Mouse (Mus musculus): ENCODE results near the gene Tap2. TPM values are rescaled to one million over a fixed set of nuclear protein-coding genes. Genes with fewer than 3 reads are reported as not detected.

Tap2 gene
- polyA plus RNA-seq, 1 experiment, result 10.0 TPM

- H3K4me1 ChIP-seq (ENCODE audit: control insufficient read depth, insufficient read depth, low read length), result peaks cover 4% of the 10 kb centered on the region; the same call in 1 of the 2 replicates
- peak; percentile 15 to 22 for DNase-seq
- TF ChIP-seq CTCF (IDR thresholded peaks at IDR 0.05; ENCODE audit: borderline replicate concordance, insufficient read depth, low read depth, low read length), result no peak
- no peak for TF ChIP-seq POLR2A (IDR thresholded peaks at IDR 0.05; ENCODE audit: borderline replicate concordance, insufficient read depth, low read length)
- H3K27me3 ChIP-seq (ENCODE audit: control insufficient read depth, insufficient read depth, low read length), result peaks cover 4% of the 10 kb centered on the region; the same call in 1 of the 2 replicates
- H3K4me3 ChIP-seq (replicated peaks; ENCODE audit: insufficient read depth, low read depth, low read length), result no peak overlapping the region
- H3K27ac ChIP-seq (ENCODE audit: insufficient read depth, low read length), result no peak overlapping the region
- WGBS, result 24% methylated on average over 4 of the region's 4 CpGs
Measured at GRCm38 (mm10) chr17:34261502-34261901, 58.2 kb downstream of the Tap2 start.

GRCm38 (mm10) chr17:34263068-34263467 is 59.7 kb downstream of the Tap2 start:
- H3K27ac ChIP-seq (ENCODE audit: insufficient read depth, low read length), result no peak overlapping the region
- peak; percentile 42 to 48 for DNase-seq
- TF ChIP-seq POLR2A (IDR thresholded peaks at IDR 0.05; ENCODE audit: borderline replicate concordance, insufficient read depth, low read length) (no peak), CTCF (IDR thresholded peaks at IDR 0.05; ENCODE audit: borderline replicate concordance, insufficient read depth, low read depth, low read length) (no peak)
- H3K4me3 ChIP-seq (replicated peaks; ENCODE audit: insufficient read depth, low read depth, low read length), result peak overlapping the region; percentile 40
- WGBS, result 2% methylated on average over 8 of the region's 8 CpGs
- peaks cover 4% of the 10 kb centered on the region; the same call in 1 of the 2 replicates for H3K4me1 ChIP-seq (ENCODE audit: control insufficient read depth, insufficient read depth, low read length)
- peaks cover 4% of the 10 kb centered on the region; the same call in 1 of the 2 replicates for H3K27me3 ChIP-seq (ENCODE audit: control insufficient read depth, insufficient read depth, low read length)

- DNase-seq, result no peak
- H3K4me1 ChIP-seq (ENCODE audit: control insufficient read depth, insufficient read depth, low read length), result peaks cover 4% of the 10 kb centered on the region; the same call in 1 of the 2 replicates
- 13% methylated on average over 14 of the region's 14 CpGs for WGBS
- TF ChIP-seq CTCF (IDR thresholded peaks at IDR 0.05; ENCODE audit: borderline replicate concordance, insufficient read depth, low read depth, low read length) (no peak), POLR2A (IDR thresholded peaks at IDR 0.05; ENCODE audit: borderline replicate concordance, insufficient read depth, low read length) (no peak)
- peaks cover 4% of the 10 kb centered on the region; the same call in 1 of the 2 replicates for H3K27me3 ChIP-seq (ENCODE audit: control insufficient read depth, insufficient read depth, low read length)
- H3K4me3 ChIP-seq (replicated peaks; ENCODE audit: insufficient read depth, low read depth, low read length), result no peak overlapping the region
- H3K27ac ChIP-seq (ENCODE audit: insufficient read depth, low read length), result no peak overlapping the region
Measured at GRCm38 (mm10) chr17:34263811-34264371, 60.6 kb downstream of the Tap2 start.

DNA sequence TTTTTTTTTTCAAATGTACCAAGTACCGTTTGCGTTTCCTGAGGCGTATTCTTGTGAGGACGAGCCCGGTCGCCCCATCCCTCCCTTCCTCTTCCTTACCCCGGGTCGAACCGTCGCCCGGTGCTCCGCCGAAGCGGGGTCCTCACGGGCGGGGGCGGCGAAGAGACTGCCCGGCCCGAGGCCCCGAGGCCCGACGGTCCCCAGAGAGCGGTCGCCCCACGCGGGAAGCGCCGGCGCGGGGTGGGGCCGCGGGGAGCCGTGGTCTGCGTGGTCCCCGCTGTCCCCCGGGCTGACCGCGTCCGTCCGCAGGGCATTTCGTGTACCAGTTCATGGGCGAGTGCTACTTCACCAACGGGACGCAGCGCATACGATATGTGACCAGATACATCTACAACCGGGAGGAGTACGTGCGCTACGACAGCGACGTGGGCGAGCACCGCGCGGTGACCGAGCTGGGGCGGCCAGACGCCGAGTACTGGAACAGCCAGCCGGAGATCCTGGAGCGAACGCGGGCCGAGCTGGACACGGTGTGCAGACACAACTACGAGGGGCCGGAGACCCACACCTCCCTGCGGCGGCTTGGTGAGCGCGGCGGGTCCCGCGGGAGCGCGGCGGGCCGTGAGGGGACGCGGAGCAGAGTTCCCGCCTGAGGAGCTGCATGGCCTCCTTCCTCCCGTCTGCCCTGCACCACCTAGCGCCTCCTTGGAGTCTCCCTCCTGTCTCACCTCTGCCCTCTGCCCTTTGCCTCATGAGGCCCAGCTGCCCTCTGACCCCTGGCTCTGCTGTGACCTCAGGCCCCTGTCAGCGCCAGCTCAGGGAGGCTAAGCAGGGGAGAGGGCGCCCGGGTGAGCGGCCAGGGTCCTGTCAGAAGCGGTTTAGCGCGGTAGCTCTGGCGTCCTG is 61.4 kb downstream of the Tap2 start:
- WGBS, result 1% methylated on average over 93 of the region's 93 CpGs
- Histone ChIP-seq H3K4me3 (replicated peaks; ENCODE audit: insufficient read depth, low read depth, low read length) (peak overlapping the region; percentile 49), H3K27ac (ENCODE audit: insufficient read depth, low read length) (no peak overlapping the region), H3K27me3 (ENCODE audit: control insufficient read depth, insufficient read depth, low read length) (peaks cover 4% of the 10 kb centered on the region; the same call in 1 of the 2 replicates), H3K4me1 (ENCODE audit: control insufficient read depth, insufficient read depth, low read length) (peaks cover 4% of the 10 kb centered on the region; the same call in 1 of the 2 replicates)
- TF ChIP-seq POLR2A (IDR thresholded peaks at IDR 0.05; ENCODE audit: borderline replicate concordance, insufficient read depth, low read length) (no peak), CTCF (IDR thresholded peaks at IDR 0.05; ENCODE audit: borderline replicate concordance, insufficient read depth, low read depth, low read length) (no peak)
- no peak for DNase-seq

Other genes starting within 250 kb of the Tap2 start
- gene Vps52, start 247.7 kb upstream of the Tap2 start, polyA plus RNA-seq (2012; rRNA removed), result 73.5 and 77.0 TPM in 2 replicates
- gene Rps18, start 247.5 kb upstream of the Tap2 start, polyA plus RNA-seq (2012; rRNA removed), result 283 and 320 TPM in 2 replicates
- gene H2-K1, start 203.2 kb upstream of the Tap2 start, polyA plus RNA-seq (2012; rRNA removed), result 61.9 and 77.5 TPM in 2 replicates
- 66.4 and 74.6 TPM in 2 replicates for gene Ring1, start 178.8 kb upstream of the Tap2 start, polyA plus RNA-seq (2012; rRNA removed)
- 82.9 and 89.8 TPM in 2 replicates for gene H2-Ke6, start 175.5 kb upstream of the Tap2 start, polyA plus RNA-seq (2012; rRNA removed)
- gene Slc39a7, start 171.8 kb upstream of the Tap2 start, polyA plus RNA-seq (2012; rRNA removed), result 120 and 123 TPM in 2 replicates
- gene Rxrb, start 171.7 kb upstream of the Tap2 start, polyA plus RNA-seq (2012; rRNA removed), result 78.0 and 83.2 TPM in 2 replicates
- 12.2 and 15.2 TPM in 2 replicates for gene Col11a2, start 164.1 kb upstream of the Tap2 start, polyA plus RNA-seq (2012; rRNA removed)
- gene H2-Oa, start 111.2 kb upstream of the Tap2 start, polyA plus RNA-seq (2012; rRNA removed), result 0.25 and 0.34 TPM in 2 replicates
- 13.2 and 13.6 TPM in 2 replicates for gene H2-DMa, start 84.0 kb upstream of the Tap2 start, polyA plus RNA-seq (2012; rRNA removed)
- 188 and 209 TPM in 2 replicates for gene Brd2, start 80.9 kb upstream of the Tap2 start, polyA plus RNA-seq (2012; rRNA removed)
- gene H2-DMb2, start 60.2 kb upstream of the Tap2 start, polyA plus RNA-seq (2012; rRNA removed), result 0.35 and 0.52 TPM in 2 replicates
- gene H2-DMb1, start 50.5 kb upstream of the Tap2 start, polyA plus RNA-seq (2012; rRNA removed), result 1.8 and 3.0 TPM in 2 replicates
- 2.6 and 2.7 TPM in 2 replicates for gene Tap1, start 16.0 kb upstream of the Tap2 start, polyA plus RNA-seq (2012; rRNA removed)
- 2.2 and 2.7 TPM in 2 replicates for gene Psmb9, start 15.8 kb upstream of the Tap2 start, polyA plus RNA-seq (2012; rRNA removed)
- gene Psmb8, start 5.8 kb upstream of the Tap2 start, polyA plus RNA-seq (2012; rRNA removed), result 5.8 and 7.3 TPM in 2 replicates
- 0.67 and 0.86 TPM in 2 replicates for gene H2-Ob, start 35.4 kb downstream of the Tap2 start, polyA plus RNA-seq (2012; rRNA removed)
- 4.0 TPM in 2 replicates for gene H2-Ab1, start 54.2 kb downstream of the Tap2 start, polyA plus RNA-seq (2012; rRNA removed)
- 3.0 and 3.1 TPM in 2 replicates for gene H2-Aa, start 84.3 kb downstream of the Tap2 start, polyA plus RNA-seq (2012; rRNA removed)
- 2.9 and 3.8 TPM in 2 replicates for gene H2-Eb1, start 102.3 kb downstream of the Tap2 start, polyA plus RNA-seq (2012; rRNA removed)
- gene H2-Eb2, start 122.1 kb downstream of the Tap2 start, polyA plus RNA-seq (2012; rRNA removed), result 0.08 and 0.10 TPM in 2 replicates
- gene Btnl2, start 151.3 kb downstream of the Tap2 start, polyA plus RNA-seq (2012; rRNA removed), result not detected in 2 replicates
- not detected in 2 replicates for gene Btnl1, start 173.6 kb downstream of the Tap2 start, polyA plus RNA-seq (2012; rRNA removed)
- gene BC051142, start 195.3 kb downstream of the Tap2 start, polyA plus RNA-seq (2012; rRNA removed), result 5.8 and 6.5 TPM in 2 replicates